Mouse (Mus musculus) heart, postnatal 10 days (tissue): ENCODE results near the gene Alg14. TPM values are rescaled to one million over a fixed set of nuclear protein-coding genes. Genes with fewer than 3 reads are reported as not detected.

Experiments used
- DNase-seq, 2 experiments: peaks; one replicate each; pipeline ENCODE4 v3.0.0; 2021
- intact Hi-C: fragments of 180-260 bp; cut with DNase I; formaldehyde crosslinking; loops from one replicate; pipeline ENCODE4 v1.15.1; 2025
- total RNA-seq, 2 experiments: library from RNA; stranded (reverse); gene quantifications; 2 replicates each; pipeline ENCODE4 v1.2.3; 2021

Gene Alg14
- 10 to 100 TPM; 16.6 to 17.0 TPM for total RNA-seq

DNA sequence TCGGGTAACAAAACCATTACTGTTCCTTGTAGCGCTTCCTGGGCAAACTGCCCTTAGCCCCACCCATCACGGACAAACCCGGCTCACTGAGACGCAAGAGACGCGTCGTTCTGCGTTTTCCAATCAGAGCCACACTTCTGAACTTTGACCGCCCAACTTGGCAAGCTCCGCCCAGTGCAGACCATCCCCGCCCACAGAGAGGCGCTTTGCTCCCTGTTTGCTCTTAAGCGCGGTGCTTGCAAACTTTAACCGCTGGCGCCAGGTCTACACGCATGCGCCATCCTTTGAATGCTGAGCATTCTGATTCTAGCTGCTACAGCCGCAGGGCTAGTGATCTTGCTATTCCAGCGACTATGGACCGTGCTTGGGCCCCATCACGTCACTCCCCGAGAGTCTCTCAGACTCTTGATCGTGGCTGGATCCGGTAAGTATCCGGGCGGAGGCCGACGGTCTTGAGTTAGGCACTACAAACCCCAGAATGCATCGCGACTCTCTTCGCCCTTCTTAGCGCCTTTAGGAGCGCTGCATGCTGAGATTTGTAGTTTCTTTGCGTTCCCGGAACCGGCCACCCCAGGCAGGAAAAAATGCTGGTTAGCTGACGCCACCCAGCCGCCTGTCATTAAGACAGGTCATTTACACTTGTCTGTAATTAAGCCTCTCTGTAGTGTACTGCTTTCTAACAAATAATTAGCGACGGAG is at the start of gene Alg14:
Alg14 (plus strand) TSS at position 214 of the 699 bp plus-strand sequence.
- peak; percentile 98 to 99 for DNase-seq
- intact Hi-C loops = loop anchor here (2.0 kb wide), 1 partner anchor 119 kb away; no protein-coding TSS in a partner anchor

DNA sequence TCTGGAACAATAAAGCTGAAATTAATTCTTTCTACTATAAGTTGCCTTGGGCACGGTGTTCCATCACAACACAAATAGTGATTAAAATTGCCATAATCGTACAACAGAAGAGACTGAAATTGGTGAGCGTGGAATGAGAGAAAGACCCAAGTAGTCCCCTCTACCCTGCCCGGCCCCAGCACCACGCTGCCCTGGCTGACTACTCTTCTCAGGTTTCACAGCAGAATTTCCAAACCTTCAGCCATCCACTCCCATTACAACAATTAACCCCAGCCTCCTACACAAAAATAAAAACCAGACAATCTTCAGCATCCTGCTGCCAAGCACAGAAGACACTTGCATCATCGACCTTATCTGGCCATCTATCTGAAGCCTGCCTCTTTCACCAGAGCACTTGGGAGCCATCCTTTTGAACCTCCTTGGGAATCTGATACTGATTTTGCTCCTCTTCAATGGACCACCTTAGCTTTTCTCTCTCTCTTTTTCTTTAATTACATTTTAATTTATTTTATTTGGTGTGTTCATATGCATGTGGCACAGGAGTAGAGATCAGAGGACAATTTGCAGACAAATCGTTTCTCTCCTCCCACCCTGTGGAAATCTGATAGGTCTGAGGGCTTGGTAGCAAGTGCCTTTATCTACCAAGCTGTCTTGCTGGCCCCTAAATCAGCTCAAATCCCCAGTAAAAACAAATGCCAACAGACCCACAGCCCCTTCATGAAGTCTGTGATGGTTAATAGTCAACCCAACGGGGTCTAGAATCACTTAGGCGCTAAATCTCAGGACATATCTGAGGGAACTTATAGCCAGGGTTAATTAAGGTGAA is 49.2 kb upstream of the Alg14 start:
- intact Hi-C loops = no loop called here
- no peak for DNase-seq

DNA sequence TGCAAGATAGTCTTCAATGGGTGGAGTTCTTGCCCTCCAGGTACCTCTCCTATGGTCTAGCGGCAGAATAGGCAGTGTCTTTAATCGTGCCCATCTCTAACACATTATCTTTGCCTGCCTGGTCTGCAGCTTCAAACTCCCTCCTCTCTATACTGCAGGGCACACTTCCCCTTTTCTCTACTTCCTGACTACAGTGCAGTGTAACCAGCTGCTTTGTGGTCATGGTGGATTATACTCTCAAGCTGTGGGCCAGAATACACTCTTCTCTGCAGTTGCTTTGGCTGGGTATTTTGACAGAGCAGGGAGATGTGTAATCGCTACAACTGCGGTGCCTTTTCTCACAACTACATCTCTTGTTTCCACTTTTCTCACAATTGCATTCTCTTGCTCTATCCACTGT is 48.6 kb upstream of the Alg14 start:
- intact Hi-C loops = no loop called here
- DNase-seq = no peak

DNA sequence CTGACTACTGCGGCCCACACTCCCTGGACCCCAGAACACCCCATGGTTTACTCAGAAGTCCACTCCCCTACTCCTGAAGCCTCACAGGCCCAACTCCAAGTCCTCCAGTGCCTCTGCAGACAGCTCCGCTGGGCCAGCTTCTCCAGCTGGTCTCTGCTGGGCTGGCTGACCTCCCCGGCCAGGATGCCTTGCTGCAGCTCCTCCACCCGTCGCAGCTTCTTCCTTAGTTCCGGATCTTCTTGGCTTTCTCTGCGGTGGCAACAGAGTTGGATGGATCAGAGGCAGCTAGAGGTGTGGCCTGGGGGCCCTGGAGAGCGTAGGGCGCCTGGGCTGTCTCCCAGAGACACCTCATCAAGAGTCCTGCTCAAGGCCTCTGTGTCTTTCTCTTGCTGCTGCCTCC is 41.5 kb upstream of the Alg14 start:
- peak; percentile 29 to 35 for DNase-seq
- intact Hi-C loops = no loop called here

DNA sequence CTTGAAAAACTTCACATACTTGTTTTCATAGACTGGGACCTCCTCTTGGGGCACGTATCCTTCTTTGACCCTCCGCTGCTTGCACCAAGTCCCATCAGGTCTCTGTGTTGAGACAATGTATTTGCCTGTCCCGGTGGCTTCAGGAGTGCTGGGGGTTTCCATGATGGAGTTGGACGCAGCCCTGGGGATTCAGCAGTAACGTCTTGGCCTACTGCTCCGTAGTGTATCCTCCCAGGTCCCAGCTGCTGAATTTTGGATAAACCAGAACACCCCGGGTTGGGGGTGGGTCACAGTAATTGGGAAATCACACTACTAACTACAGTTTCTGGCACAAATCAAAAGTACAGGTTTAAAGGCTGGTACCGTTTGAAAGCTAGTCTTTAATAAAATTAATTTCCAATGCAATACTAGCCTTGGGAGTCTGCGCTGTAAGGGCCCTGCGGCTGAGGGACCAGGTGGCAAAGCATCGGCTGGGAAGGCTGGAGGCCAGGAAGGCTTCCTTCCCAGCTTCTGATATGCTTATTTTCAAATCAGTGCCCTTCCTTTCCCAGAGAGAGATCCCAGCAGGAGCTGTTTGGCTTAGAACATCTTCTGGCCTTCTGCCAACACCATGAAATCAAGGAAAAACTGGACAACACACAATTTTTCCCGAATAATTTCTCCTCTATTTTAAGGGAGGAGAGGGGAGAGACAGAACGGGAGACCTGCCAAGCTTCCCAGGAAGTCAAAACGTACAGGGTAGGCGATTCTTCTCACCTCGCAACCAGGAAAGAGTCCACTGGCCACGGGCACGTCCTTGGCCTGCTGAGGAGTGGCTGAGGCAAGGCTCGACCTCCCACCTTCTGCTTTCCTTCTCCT is 40.8 kb upstream of the Alg14 start:
- peak; percentile 16 to 37 for DNase-seq
- intact Hi-C loops = no loop called here

DNA sequence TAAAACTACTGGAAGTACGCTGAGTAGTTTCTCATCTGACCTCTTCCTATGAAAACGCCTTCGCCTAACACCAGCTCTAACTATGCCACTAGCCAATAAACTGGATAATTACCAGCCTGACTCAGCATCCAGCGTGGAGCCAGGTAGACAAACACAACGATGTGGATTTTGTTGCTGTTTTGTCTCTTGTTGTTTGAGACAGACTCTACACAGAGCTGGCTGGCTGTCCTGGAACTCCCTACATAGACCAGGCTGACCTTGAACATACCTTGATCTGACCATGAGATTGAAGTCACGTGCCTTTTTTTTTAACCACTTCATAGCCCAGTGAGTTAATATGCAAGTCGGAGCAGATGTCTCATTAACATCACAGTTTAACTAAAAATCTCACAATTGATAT is 36.1 kb upstream of the Alg14 start:
- intact Hi-C loops = no loop called here
- no peak for DNase-seq

DNA sequence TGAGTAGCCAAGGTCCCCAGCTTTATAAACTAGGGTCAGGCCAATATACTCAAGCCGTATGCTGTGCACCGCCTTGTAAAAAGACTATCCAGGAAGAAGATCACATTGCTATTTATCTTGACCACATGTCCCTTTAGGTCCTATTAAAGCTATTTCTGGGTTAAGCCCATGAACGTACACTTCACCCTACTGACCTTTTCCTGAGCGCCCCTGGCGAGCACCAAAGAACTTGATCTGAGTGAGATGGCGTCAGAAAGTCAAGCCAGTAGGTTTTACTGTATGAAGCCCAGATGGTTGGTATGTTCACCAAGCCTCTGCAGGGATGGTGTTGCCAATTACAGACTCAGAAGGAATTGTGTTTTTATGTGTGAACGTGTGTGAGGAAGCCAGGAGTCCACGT is 35.4 kb upstream of the Alg14 start:
- intact Hi-C loops = no loop called here
- DNase-seq = no peak

DNA sequence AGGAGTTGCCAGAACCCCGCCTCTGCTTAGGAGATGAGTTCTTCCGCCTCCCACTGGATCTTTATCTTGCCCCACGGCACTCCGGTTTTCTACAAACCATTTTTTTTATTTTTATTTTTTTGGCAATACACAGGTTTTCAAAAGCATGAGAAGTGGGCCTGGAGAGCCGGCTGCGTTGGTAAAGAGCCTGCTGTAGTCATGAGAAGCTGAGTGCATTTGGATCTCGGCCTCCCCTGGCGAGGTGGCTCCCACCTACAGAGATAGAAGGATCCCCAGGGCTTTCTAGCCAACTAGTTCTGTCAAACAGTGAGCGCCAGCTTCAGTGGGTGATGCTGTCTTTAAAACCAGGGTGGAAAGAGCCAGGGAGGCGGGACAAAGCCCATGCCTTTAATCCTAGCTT is 34.2 kb upstream of the Alg14 start:
- intact Hi-C loops = no loop called here
- no peak for DNase-seq

DNA sequence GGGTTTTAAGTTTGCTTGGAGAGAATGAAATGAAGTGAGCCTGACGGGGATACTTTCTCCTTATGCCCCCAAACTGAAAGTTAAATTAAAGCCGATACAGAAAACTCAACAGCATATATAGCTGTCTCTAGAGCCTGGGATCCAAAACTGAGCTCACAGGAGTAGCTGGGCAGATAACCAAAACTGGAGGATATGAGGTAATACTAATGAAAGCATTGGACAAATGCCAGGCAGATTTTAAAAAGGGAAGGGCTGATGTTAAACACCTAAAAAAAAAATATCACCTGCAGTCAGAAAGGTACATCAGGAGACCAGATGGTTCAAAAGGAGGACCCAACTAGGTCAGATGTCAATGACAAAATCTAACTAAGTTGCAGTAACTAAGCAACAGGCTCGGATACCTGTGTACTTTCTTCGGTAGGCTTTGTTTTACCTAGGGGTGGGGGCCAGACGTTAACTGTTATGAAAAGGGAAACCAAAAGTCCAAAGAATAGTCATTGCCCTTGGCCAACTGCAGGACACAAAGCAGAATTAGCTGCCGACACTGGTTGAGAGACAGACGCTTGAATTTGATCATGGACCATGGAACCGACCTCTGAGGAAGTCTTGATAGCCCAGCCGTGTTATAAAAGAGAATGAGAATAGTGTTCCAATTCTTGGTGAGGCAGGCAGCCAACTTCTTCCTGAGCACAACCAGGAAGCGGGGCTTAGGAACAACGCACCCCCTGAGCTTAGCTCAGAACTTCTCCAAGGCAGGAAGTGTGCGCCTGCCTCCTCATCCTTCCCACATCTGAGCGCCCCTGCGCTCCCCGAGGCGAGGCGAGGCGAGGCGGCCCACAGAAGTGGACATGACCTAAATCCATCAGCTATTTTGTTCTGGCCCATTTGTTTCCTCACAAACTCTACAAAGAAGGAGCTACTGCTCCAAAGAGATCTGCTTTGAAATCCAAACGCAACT is 32.8 kb upstream of the Alg14 start:
- intact Hi-C loops = no loop called here
- peak; percentile 24 to 27 for DNase-seq

DNA sequence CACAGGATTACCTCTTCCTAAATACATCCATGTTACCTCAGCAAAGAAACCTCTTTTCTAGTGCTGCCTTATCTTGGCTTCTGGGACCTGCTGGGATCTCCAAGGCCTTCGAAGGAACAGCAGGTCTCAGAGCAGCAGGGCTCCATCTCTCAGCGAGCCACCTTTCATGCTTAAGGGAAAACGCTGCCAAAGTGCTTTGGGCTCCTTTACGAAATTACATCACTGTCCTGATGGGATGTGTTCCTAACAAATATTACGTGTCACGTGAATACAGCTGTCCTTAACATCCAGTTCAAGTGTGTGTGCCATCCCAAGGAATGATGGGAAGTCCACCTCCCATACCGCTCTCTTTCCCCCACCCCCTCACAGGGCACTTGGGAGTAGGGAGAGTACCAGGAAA is 31.5 kb upstream of the Alg14 start:
- DNase-seq = no peak
- intact Hi-C loops = loop anchor here (5.0 kb wide), 1 partner anchor 88 kb away; the partner anchor contains the start of gene Rwdd3

DNA sequence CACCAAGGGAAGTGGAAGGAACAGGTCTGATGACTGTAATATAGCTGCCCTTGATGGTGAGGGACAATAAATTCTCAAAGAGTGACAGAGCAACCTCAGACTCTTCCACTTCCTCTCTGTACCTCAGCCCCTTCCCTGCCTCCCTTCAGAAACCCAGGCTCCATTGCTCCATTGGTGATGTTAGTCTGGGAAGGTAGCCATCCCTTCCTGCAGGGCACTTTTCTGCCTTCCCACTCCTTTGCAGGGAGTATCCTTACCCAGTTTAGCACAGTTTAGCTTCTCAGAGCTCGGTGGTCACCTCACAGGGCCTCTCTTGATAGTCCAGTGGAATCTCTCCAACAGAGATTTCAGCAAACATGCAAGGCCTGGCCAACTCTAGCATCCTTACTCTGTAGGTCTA is 30.7 kb upstream of the Alg14 start:
- intact Hi-C loops = loop anchor here (5.0 kb wide), 1 partner anchor 89 kb away; the partner anchor contains the start of gene Rwdd3
- DNase-seq = no peak

DNA sequence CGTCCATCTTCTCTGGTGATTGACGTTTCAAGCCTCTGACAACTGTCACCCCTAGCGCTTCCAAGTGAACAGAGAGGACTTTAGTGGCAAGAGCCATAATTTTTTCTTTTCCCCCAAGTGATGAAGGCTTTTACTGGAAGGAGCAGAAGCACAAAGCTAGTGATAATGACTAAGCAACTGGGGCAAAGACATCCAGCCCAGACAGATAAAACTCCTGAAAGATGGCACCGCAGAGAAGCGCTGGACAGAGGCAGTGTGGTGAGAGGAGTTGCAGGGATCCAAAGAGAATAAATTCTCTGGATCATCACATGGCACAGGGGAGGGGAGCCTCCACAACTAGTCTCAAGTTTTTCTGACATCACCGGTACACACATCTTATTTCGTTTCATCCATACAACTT is 30.3 kb upstream of the Alg14 start:
- intact Hi-C loops = loop anchor here (5.0 kb wide), 1 partner anchor 89 kb away; the partner anchor contains the start of gene Rwdd3
- no peak for DNase-seq

DNA sequence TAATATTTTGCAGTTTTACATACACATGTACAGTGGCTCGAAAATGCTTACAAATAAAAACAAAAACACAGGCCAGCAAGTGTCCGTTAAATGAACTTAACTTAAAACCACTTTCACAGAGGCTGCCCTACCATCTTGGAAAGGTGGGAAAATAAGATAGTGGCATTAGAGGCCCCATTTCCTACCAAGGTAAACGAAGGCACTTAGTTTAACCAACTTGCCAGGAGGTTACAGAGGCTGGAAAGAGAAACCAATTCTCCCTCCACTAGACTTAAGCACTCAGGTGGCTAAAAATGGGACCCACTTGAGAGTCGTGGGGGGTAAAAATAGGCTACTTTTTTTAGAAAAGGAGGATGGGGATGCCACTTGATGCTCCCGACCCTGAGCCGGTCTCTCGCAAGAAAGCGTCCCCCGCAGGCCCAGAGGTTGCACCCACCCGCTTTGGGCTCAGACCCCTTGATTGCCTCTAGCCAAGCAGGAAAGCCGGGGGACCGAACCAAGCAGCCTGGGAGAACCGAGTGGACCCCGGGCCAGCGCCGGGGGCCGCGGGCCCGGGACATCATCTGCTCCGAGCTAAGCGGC is 29.5 kb upstream of the Alg14 start:
- no peak for DNase-seq
- intact Hi-C loops = loop anchor here (5.0 kb wide), 1 partner anchor 90 kb away; the partner anchor contains the start of gene Rwdd3

DNA sequence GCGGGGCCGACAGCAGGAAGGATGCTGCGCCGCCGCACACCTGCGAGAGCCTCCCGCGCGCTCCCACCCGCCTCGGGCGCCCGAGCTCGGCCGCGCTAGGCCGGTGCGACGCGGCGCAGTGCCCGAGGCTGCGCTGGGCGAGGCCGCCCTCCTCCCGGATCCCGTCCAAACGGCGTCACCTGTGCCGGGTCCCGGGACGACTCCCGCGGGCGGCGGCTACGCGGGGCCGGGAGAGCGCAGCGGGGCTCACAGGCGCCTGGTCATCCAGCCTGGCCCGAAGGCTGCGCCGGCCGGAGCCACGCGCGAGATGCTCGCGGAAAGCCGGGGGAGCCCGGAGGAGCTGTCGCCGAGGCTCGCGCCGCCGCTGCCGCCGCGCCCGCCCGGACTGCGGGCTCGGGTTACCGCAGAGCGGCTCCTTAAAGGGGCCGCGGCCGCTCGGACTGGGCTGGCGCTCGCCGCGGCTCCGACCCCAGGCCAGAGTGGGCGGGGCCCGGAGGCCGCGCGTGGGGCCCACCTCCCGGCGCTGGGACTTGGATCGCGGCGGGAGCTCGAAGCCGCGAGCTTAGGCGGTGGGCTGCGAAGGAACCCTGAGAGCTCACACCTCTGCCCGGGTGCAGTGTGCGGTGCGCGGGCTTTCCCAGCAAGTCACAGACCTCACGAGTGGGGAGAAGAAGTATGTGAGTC is 28.9 kb upstream of the Alg14 start:
- intact Hi-C loops = loop anchor here (5.0 kb wide), 1 partner anchor 90 kb away; the partner anchor contains the start of gene Rwdd3
- peak; percentile 58 to 61 for DNase-seq

DNA sequence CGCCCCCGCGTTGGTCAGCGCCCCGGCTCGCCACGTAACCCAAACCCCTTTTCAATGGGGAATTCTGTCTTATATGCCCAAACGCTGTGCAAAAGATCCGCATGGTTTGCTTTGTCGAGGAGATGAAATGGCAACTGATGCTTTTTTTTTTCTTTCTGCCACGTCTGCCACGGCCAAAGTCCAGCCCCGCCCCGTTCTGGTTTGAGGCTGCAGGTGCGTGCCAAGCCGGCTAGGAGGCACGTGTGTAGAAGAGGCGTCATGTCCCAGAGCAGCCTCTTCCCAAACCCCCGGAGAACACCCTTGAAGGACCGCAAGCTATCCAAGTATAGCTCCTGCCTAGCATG is 28.4 kb upstream of the Alg14 start:
- intact Hi-C loops = loop anchor here (5.0 kb wide), 1 partner anchor 91 kb away; the partner anchor contains the start of gene Rwdd3
- peak; percentile 29 to 46 for DNase-seq

DNA sequence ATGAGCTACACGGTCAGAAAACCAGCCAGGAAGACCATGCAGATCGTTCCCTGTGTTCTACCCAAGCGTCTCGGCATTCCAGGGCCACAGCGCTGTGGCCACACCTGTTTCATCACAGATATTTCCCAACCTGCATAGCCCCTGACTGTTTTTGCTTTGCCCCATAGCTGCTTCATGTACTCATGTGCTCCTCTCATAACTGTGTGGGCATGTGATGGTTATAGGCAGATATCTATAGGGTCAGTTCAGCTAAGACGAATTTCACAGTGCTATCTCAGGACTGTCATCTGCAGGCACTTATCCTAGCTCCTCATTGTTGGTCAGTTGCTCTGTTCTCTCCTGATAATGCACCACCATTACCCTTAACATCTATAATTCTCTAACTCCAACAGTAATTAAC is 27.3 kb upstream of the Alg14 start:
- intact Hi-C loops = loop anchor here (5.0 kb wide), 1 partner anchor 92 kb away; the partner anchor contains the start of gene Rwdd3
- DNase-seq = no peak

DNA sequence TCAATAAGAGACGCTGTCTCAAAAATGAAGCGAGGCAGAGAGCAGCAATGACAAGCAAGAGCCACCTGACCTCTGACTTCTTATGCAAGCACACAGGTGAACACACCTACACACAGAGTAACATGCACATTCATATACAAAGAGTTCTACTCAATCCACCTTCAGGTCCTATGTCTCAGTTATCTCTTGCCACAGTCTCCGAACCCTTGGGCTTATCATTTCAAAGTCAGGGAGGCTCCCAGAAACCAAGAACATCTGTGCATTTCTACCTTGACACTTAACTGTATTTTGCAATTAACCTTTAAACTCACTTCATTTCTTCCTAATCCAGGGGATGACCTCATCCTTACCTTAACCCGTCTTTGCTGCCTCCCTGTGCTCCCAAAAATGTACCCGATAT is 24.3 kb upstream of the Alg14 start:
- intact Hi-C loops = no loop called here
- no peak for DNase-seq

DNA sequence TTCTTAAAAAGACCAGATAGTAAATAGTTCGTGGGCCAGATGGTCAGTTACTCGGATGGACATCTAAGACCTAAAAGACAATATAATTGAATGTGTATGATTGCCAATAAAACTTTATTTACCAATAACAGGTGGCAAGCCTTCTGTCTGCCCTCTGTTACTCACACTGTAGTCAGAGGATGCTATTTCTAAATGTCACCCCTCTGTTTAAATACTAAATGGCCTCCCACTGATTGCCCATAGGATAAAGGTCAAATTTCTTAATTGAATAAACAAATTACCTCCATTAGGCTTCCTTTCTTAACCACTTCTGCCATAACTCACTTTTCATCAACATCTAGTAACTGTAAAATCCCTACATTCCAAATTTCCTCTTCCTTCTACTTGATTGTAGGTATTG is 19.0 kb upstream of the Alg14 start:
- DNase-seq = no peak
- intact Hi-C loops = no loop called here

DNA sequence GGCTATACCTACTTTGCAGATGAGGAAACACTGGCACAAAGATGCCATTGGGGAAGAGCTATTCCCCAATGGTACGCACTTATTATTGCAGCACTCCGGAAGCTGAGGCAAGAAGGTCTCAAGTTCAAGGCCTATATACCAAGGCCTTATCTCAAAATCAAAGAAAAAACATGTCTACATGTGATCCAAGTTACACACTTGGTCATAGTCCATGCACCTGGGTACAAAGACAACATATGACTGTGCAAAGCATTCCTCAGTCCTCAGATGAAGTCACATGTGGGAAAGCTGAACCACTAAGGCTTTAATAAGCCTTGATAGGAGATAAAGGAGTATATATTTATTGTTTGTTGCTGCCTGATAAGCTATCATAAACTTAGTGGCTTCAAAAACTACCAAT is 17.6 kb upstream of the Alg14 start:
- intact Hi-C loops = no loop called here
- DNase-seq = no peak
